Mouse (Mus musculus): ENCODE measurements around the gene Prkag2.

The Prkag2 gene

GRCm38 (mm10) chr5:24990460-24990859, 110.0 kb downstream of the Prkag2 start:
- no peak for DNase-seq

GRCm38 (mm10) chr5:24989683-24990082, 110.8 kb downstream of the Prkag2 start:
- DNase-seq = peak; percentile 61

GRCm38 (mm10) chr5:24986956-24987355, 113.5 kb downstream of the Prkag2 start:
- no peak for DNase-seq

GRCm38 (mm10) chr5:24986204-24986940, 114.1 kb downstream of the Prkag2 start:
- no peak for DNase-seq

- peak; percentile 47 for DNase-seq
These were observed 114.8 kb downstream of the Prkag2 start for GRCm38 (mm10) chr5:24985434-24986176.

GRCm38 (mm10) chr5:24984157-24984556, 116.3 kb downstream of the Prkag2 start:
- DNase-seq = no peak

GRCm38 (mm10) chr5:24983539-24983938, 116.9 kb downstream of the Prkag2 start:
- peak; percentile 62 for DNase-seq

GRCm38 (mm10) chr5:24982258-24982657, 118.2 kb downstream of the Prkag2 start:
- no peak for DNase-seq

- peak; percentile 75 for DNase-seq
These were observed 118.7 kb downstream of the Prkag2 start for GRCm38 (mm10) chr5:24981765-24982164.

- no peak for DNase-seq
These were observed 120.5 kb downstream of the Prkag2 start for GRCm38 (mm10) chr5:24979968-24980345.

GRCm38 (mm10) chr5:24979312-24979967, 121.0 kb downstream of the Prkag2 start:
- no peak for DNase-seq

GRCm38 (mm10) chr5:24976907-24977306, 123.5 kb downstream of the Prkag2 start:
- peak; percentile 30 for DNase-seq

GRCm38 (mm10) chr5:24976236-24976635, 124.2 kb downstream of the Prkag2 start:
- no peak for DNase-seq

GRCm38 (mm10) chr5:24975100-24975499, 125.3 kb downstream of the Prkag2 start:
- no peak for DNase-seq

GRCm38 (mm10) chr5:24973672-24974225, 126.7 kb downstream of the Prkag2 start:
- DNase-seq = no peak

GRCm38 (mm10) chr5:24973228-24973627, 127.2 kb downstream of the Prkag2 start:
- DNase-seq = peak; percentile 67

- no peak for DNase-seq
These were observed 129.7 kb downstream of the Prkag2 start for GRCm38 (mm10) chr5:24970552-24971275.

GRCm38 (mm10) chr5:24969241-24969880, 131.1 kb downstream of the Prkag2 start:
- no peak for DNase-seq

- DNase-seq = no peak
These were observed 131.7 kb downstream of the Prkag2 start for GRCm38 (mm10) chr5:24968792-24969191.

GRCm38 (mm10) chr5:24967898-24968535, 132.4 kb downstream of the Prkag2 start:
- no peak for DNase-seq

GRCm38 (mm10) chr5:24963776-24964175, 136.7 kb downstream of the Prkag2 start:
- peak; percentile 72 for DNase-seq

- DNase-seq = no peak
These were observed 139.7 kb downstream of the Prkag2 start for GRCm38 (mm10) chr5:24960791-24961190.
